Comparison of ENCODE assay signal across 8 mouse cellular contexts in the genomic region with DNA sequence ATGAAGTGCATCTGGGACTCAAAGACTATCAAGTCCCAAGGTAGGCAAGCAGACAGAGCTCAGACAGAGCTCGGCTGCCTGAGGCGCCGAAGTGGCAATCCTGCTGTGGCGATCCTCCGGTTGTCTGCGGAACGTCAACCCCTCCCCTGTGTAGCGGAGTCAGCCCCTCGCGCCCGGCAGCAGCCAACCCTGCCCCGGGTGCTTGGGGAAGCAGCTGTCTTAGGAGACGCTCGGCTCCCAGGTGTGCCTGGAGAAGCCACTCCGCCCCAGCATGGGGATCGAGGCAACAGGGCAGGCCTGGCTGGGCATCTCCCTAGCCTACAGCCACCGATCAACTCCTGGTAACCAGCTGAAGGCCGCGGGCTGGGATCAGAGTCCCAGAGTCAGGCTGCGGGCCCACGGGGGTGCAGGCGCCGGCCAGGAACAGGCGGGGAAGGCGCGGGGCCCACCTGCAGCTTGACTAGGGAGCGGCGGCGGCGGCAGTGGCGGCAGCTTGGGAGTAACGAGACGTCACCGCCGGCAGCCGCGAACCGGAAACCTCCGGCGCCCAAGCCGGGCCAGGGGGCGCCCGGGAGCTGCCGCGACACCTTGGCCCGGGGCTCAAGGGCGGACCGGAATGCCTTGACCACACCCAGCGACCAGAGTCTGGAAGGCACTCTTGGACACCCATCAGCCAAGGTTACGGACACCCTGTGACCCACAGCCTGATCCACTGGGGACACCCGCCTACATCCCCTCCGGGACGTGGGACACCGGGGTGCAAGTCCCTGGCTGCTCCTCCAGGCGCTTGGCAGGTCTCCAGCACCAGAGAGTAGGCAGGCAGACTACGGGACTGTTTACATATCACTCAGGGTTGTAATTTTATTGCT. TPM values are rescaled to one million over a fixed set of nuclear protein-coding genes. Genes with fewer than 3 reads are reported as not detected.
A peak's percentile ranks its signal among the peaks of the same experiment; 100 is the strongest.
DNase-seq lines count a peak whose midpoint lies in the region; ATAC-seq lines count a peak whose summit lies in the region.

A gene (minus strand): TSS at position 800 of the 869 bp plus-strand sequence.

- peak; percentile 72 for DNase-seq in embryo, embryonic 10 days (ENCODE audit: low spot score)
- peak; percentile 70 for DNase-seq in gastrocnemius, postnatal 14 days
- DNase-seq in left cerebral cortex, postnatal 10 days (ENCODE audit: extremely low spot score in 1 of 2, low spot score in 2 of 2): peak; percentile 43 to 89
- DNase-seq in right cerebral cortex, postnatal 10 days (ENCODE audit: low spot score in 2 of 2): peak; percentile 78 to 84
- peak; percentile 80 for DNase-seq in urinary bladder, postnatal 14 days (ENCODE audit: low spot score)

- ATAC-seq in activated CD4-positive, CD25-positive, alpha-beta regulatory T cell, adult 4 months: peak; percentile 87
- peak; percentile 91 for ATAC-seq in inflammation-experienced regulatory T-cells, adult 6 months
- peak; percentile 82 for ATAC-seq in megakaryocyte progenitor cell, adult 5-6 weeks (replicated peaks; ENCODE audit: poor library complexity)

- intact Hi-C loops in gastrocnemius, postnatal 14 days (cut with DNase I; ENCODE audit: low total_unique reads): no loop called here
- intact Hi-C loops in left cerebral cortex, postnatal 10 days (cut with DNase I): loop anchor here (10.0 kb wide), 1 partner anchor 596 kb away; no protein-coding TSS in a partner anchor

RNA-seq across cellular contexts. Expression of the gene that starts here (rescaled TPM):
- 1 to 10 TPM; 6.5 to 7.4 TPM for polyA plus RNA-seq in activated CD4-positive, CD25-positive, alpha-beta regulatory T cell, adult 4 months (2017; shearing (Covaris generic))
- 1 to 10 TPM; 5.3 to 7.8 TPM for total RNA-seq in gastrocnemius, postnatal 14 days (2021)
- 10 to 100 TPM in 1 of 3 experiments, 1 to 10 TPM in 2; 5.9 to 12.2 (median 6.9) TPM for polyA plus RNA-seq in inflammation-experienced regulatory T-cells, adult 6 months (2017; shearing (Covaris generic))
- 10 to 100 TPM; 31.4 to 36.6 TPM for total RNA-seq in left cerebral cortex, postnatal 10 days (2021)
- total RNA-seq in megakaryocyte progenitor cell, adult 5-6 weeks (2015): 2.4 and 2.8 TPM in 2 replicates
- 3.2 and 3.4 TPM in 2 replicates for total RNA-seq in megakaryocyte progenitor cell, adult 5-6 weeks (2017)

Comparison
In these comparisons a context has a peak if more than half of its experiments do, and no peak if none do; other contexts are left out.
1. Peak in every context shown above with its lines: DNase-seq and ATAC-seq.